Mouse (Mus musculus) layer of hippocampus, adult 8-10 months (tissue): Measurements from ENCODE around the gene Iqcf4. TPM values are rescaled to one million over a fixed set of nuclear protein-coding genes. Genes with fewer than 3 reads are reported as not detected.
A peak's percentile ranks its signal among the peaks of the same experiment; 100 is the strongest.
"Not testable (repeated sequence)": the region's sequence is repeated elsewhere in the genome, so short reads cannot be mapped to it uniquely, and the experiment has no call there.

ENCODE experiments used
- DNase-seq, 2 experiments: peaks; one replicate each; pipeline ENCODE4 v3.0.0; 2022; ENCODE audit warnings: low spot score in 2 of 2
- total RNA-seq, 4 experiments: library from RNA; stranded (reverse); gene quantifications; 2 replicates each; pipeline ENCODE4 v1.2.4; 2022

Gene Iqcf4
- not detected for total RNA-seq

- DNase-seq, result no peak
Observed at GRCm38 (mm10) chr9:106570896-106571295, at the start of gene Iqcf4. TSS of gene Iqcf4 (minus strand) at chr9:106570996.

GRCm38 (mm10) chr9:106617496-106617895 lies 46.7 kb upstream of the Iqcf4 start:
- peak; percentile 82 for DNase-seq

GRCm38 (mm10) chr9:106616306-106616705 lies 45.5 kb upstream of the Iqcf4 start:
- DNase-seq, result no peak

DNA sequence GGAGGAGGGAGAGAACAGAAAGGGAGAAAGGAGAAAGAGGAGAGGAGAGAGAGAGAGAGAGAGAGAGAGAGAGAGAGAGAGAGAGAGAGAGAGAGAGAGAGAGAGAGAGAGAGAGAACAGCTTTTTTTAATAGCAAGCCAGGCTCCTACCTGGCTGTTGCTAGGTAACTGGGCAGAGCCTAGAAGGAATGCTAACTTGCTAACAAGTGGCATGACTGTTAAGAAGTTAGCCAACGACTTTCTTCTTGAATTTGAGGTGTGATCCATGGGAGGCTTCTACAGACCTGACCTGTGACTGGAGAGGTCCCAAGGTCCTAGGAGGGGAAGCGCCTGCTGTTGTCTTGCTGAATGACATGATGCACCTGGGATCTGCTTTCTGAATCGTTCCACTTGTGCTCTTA lies 43.8 kb upstream of the Iqcf4 start:
- DNase-seq, result no peak

GRCm38 (mm10) chr9:106613951-106614350 lies 43.2 kb upstream of the Iqcf4 start:
- DNase-seq, result no peak

- DNase-seq, result no peak
Observed at GRCm38 (mm10) chr9:106610727-106611126, 39.9 kb upstream of the Iqcf4 start.

DNA sequence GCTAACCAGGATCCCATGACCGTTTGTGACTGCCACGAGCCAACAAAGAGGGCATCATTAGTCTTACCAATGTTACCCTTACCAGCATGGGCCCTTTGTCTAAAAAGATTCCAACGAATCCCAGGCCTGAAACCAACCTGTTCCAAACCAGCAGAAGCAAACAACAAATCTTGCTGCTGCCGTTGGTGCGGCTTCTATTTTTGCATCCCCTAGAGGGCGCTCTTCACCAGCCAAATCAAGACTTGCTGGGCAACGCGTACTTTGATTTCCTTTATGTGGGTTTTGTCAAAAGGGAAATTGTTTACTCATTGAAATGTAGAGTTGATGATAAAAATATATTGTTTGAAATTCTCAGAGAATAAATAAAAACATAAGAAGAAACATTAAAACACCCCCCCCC lies 29.8 kb upstream of the Iqcf4 start:
- DNase-seq, result peak in 1 of 2 experiments; percentile 73

- DNase-seq, result no peak
Observed at GRCm38 (mm10) chr9:106598466-106598865, 27.7 kb upstream of the Iqcf4 start.

DNA sequence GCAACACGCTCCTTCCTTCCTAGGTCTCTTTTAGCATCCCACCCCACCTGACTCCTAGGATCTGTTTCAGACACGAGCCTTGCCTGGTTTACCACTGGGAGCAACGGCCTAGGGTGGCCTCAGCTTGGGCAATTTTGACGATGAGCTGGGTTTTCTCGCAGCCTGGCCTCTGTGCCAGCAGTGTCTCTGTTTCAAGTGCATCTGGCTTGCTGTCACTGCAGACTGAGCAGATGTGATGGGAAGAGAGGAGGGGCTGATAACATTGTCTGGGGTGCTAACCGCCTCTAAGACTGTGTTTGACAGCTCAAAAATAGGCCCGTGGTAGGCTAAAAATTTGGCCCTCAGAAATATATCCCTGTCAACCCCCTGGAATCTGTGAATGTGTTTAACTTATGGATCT lies 25.0 kb upstream of the Iqcf4 start:
- no peak for DNase-seq

GRCm38 (mm10) chr9:106595402-106595801 lies 24.6 kb upstream of the Iqcf4 start:
- not testable (repeated sequence) for DNase-seq

- no peak for DNase-seq
Observed at GRCm38 (mm10) chr9:106592158-106592557, 21.4 kb upstream of the Iqcf4 start.

DNA sequence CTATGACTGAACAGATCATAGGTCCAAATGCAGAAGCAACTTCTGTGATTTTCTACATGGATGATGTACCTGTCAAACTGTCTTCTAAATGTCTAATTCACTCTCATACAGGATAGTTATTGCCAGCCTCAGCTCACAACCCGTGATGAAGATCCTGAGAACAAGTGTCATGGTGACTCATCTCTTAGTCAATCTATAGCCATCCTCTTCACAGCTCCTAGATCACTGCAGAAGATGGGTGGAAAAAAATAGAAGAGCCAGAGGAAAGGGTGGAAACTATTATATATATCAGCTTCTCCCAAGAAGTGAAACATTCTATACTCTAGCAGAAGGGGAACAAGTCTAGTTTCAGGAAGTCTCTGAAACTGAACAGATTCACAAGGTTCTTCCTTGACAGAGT lies 11.8 kb upstream of the Iqcf4 start:
- no peak for DNase-seq

DNA sequence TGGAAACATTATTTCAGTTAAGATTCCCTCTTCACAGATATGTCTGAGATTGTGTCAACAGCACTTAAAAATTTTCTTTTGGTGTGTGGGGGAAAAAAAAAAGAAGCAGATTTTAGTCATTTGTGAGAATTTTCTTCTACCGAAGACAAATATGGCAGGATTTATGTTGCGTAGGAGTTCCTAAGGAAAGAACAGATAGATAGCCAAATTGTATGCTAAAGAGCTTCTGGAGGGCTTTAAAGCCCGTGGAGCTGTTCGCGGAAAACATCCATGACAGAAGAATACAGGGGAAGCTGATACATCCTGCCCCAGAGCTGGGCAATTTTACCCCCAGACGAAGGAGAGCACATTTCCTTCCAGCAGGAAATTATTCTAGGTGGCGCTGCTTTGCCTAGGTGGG lies 9.2 kb upstream of the Iqcf4 start:
- no peak for DNase-seq

- no peak for DNase-seq
Observed at GRCm38 (mm10) chr9:106576112-106576511, 5.3 kb upstream of the Iqcf4 start.

- no peak for DNase-seq
Observed at GRCm38 (mm10) chr9:106573366-106573765, 2.6 kb upstream of the Iqcf4 start.

DNA sequence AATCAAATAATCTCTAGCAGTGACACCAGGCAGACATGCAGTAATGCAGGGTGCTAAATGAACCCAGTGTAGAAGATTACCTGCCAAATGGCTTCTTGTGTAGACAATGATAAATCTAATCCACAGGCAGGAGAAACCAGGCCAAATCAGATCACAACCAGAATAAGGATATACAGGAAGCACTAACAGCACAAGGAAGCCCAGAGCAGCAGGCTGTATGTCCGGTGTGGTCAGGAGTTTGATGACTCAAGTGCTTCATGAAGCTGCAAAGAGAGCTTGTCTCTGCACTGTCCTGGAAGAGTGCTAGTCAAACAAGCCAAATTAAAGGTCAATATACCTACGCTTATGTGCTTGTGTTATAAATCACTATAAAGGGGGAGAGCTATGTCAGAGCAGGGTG lies 1.4 kb upstream of the Iqcf4 start:
- DNase-seq, result no peak

DNA sequence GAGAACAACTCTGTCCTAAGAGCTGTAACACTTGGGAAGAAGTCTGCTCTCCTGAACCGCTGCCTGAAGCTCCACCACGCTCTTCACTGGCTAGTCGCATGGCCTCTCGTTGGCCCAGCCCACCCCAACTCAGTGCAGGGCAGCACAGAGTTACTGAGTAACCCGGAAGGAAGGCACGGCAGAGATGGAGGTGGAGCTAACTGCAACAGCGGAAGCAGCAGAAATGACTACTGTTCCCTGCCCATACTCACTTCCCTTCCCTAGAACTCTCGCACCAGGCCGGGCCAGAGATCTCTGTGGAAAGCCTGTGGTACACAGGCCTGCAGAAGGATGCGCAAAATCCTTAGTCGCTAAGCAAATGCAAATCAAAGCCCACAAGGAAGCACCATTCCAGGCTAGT lies 4.4 kb downstream of the Iqcf4 start:
- no peak for DNase-seq

DNA sequence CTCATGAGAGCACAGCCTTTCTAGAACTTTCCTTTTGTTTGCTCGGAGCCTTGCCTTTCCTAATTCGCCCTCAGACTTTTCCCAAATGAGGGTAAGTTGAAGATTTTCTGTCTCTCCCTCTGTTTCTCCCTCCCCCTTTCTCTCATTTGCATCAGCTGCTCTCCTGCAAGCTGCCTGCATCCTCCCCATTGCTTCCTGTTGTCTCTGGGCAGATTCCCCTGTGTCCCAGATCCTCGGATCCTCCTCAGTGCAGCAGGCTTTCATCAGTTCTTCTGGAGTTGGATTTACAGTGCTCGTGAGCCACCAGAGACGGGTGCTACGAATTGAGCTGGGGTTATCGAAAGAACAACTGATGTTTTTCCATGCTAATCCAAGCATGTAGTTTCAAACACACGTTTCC lies 6.8 kb downstream of the Iqcf4 start:
- no peak for DNase-seq

- DNase-seq, result no peak
Observed at GRCm38 (mm10) chr9:106562291-106562690, 8.5 kb downstream of the Iqcf4 start.

DNA sequence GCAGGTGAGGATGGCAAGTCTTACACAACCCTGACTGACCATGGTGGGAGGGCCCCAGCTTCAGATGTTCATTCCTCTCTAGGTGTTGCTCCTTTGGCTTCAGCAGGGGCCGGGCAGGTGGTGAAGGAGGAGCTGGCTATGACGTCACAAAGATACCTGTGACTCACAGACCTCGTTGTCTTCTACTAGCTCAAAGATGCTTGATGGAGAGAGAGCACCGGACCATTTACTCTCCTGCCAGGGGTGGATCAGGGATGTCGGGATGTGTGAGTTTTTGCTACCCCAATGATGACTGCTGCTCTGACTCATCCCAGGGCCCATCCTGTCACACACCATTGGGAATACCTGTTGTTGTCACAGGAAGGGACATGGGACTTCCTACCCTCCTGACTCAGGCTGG lies 9.3 kb downstream of the Iqcf4 start, which contains the start of gene Iqcf3:
Gene Iqcf3 (minus strand): TSS at position 101 of the 400 bp plus-strand sequence.
- DNase-seq, result no peak

DNA sequence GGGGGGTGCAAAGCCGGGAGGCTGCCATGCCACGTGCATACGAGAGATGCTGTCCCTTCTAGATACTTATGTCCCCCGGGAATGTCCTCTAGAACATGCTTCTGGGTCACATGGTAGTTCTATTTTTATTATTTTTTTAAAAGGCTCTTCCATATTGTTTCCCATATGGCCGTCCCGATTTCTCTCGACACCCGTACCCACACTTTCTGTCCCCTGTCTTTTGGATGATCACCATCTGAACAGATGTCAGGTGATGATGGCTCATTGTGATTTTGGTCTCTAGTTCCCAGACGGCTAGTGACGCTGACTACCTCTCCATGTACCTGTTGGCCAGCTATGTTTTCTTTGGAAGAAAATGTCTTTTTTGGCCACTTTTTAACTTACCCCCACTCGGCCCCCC lies 35.8 kb downstream of the Iqcf4 start:
- peak; percentile 11 to 12 for DNase-seq

- DNase-seq, result no peak
Observed at GRCm38 (mm10) chr9:106534296-106534695, 36.5 kb downstream of the Iqcf4 start.

GRCm38 (mm10) chr9:106531833-106532232 lies 39.0 kb downstream of the Iqcf4 start:
- no peak for DNase-seq

- DNase-seq, result no peak
Observed at GRCm38 (mm10) chr9:106519909-106520308, 50.9 kb downstream of the Iqcf4 start.
